20 mouse cellular contexts compared by ENCODE assay signal in the genomic region with DNA sequence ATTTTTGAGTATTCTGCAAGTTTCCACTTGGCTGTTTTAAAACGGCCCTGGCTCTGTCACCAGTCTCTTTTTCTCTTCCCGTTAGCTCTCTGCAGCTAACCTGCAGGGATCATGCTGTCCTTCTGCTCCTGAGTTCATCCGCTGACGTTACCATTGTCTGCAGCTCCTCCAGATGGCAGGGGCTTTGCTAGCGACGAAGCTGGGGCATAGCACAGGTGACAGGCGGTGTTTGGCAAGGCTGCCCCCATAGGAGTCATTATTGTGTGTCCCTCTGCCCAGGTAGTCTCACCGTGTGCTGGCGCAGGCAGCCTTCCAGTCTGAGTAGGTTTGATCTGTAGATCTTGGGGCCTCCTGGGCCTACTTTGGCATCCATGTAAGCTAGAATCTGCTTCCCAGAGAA.
DNase-seq lines count a peak whose midpoint lies in the region; ATAC-seq lines count a peak whose summit lies in the region.
"Had no signal": no experiment of that assay in that cellular context is flagged by ENCODE, and none has a peak within 500 bp of the region (broad histone marks: within the 10 kb centered on the region; RNA-seq: fewer than 3 reads in every experiment).

No protein-coding gene starts in this region.

- H3K27ac ChIP-seq in hindbrain, embryonic 16.5 days (ENCODE audit: low read depth, low read length), result peak overlapping the region; percentile 19; the same call in 1 of the 2 replicates
- H3K27ac ChIP-seq in hindbrain, embryonic 11.5 days (ENCODE audit: low read depth, low read length), result no peak overlapping the region
- H3K27ac ChIP-seq: embryonic facial prominence, embryonic 13.5 days; forebrain, embryonic 12.5 days; hindbrain, postnatal 0 days; kidney, embryonic 15.5 days; midbrain, embryonic 12.5 days had no signal

- ATAC-seq in hindbrain, embryonic 16.5 days, result peak; percentile 38; the same call in 1 of the 2 replicates
- ATAC-seq in hindbrain, embryonic 11.5 days (ENCODE audit: low FRiP score), result no peak
- ATAC-seq: activated CD4-positive, CD25-positive, alpha-beta regulatory T cell, adult 4 months; hindbrain, postnatal 0 days; intestine, postnatal 0 days had no signal

- intact Hi-C loops in gastrocnemius, postnatal 14 days (cut with DNase I; ENCODE audit: low total_unique reads), result no loop called here

- H3K36me3 ChIP-seq in hindbrain, embryonic 16.5 days (ENCODE audit: control insufficient read depth, insufficient read depth, low read length), result no peaks in the 10 kb centered on the region
- H3K36me3 ChIP-seq in hindbrain, embryonic 11.5 days (ENCODE audit: control insufficient read depth, insufficient read depth, low read length), result no peaks in the 10 kb centered on the region
- H3K36me3 ChIP-seq: forebrain, embryonic 12.5 days; kidney, embryonic 15.5 days; midbrain, embryonic 12.5 days had no signal

- no peak for DNase-seq in hindbrain, embryonic 11.5 days (ENCODE audit: low spot score)
- peak; percentile 84 for DNase-seq in brain, adult 2 months (ENCODE audit: low read depth, low spot score)
- peak; percentile 53 for DNase-seq in cerebellum, adult 9-10 months
- DNase-seq in kidney, postnatal 36 days, result no peak
- no peak for DNase-seq in gastrocnemius, postnatal 14 days
- DNase-seq in layer of hippocampus, adult 9-11 months, result no peak
- DNase-seq: adrenal gland, postnatal 10 days; embryo, embryonic 11 days; gastrocnemius, postnatal 36 days; heart, postnatal 36 days had no signal

- H3K4me1 ChIP-seq in hindbrain, embryonic 16.5 days (ENCODE audit: control insufficient read depth, insufficient read depth, low read depth, low read length), result no peaks in the 10 kb centered on the region
- H3K4me1 ChIP-seq in hindbrain, embryonic 11.5 days (replicated peaks; ENCODE audit: control insufficient read depth, insufficient read depth, low read length), result no peaks in the 10 kb centered on the region
- H3K4me1 ChIP-seq: forebrain, embryonic 12.5 days; midbrain, embryonic 12.5 days had no signal

- H3K4me3 ChIP-seq in hindbrain, embryonic 16.5 days (ENCODE audit: low read length), result no peak overlapping the region
- H3K4me3 ChIP-seq in hindbrain, embryonic 11.5 days (ENCODE audit: low read depth, low read length), result no peak overlapping the region
- H3K4me3 ChIP-seq: embryonic facial prominence, embryonic 13.5 days; erythroblast, embryonic 14.5 days; forebrain, embryonic 12.5 days; kidney, embryonic 15.5 days; midbrain, embryonic 12.5 days had no signal

- H3K27me3 ChIP-seq in hindbrain, embryonic 16.5 days (replicated peaks; ENCODE audit: control insufficient read depth, insufficient read depth, low read length), result no peaks in the 10 kb centered on the region
- H3K27me3 ChIP-seq in hindbrain, embryonic 11.5 days (ENCODE audit: control insufficient read depth, insufficient read depth, low read length), result no peaks in the 10 kb centered on the region
- H3K27me3 ChIP-seq: embryonic facial prominence, embryonic 13.5 days; forebrain, embryonic 12.5 days; kidney, embryonic 15.5 days had no signal

- no peaks in the 10 kb centered on the region for H3K9me3 ChIP-seq in hindbrain, embryonic 16.5 days (ENCODE audit: control insufficient read depth, low read length)
- H3K9me3 ChIP-seq in hindbrain, embryonic 11.5 days (ENCODE audit: control insufficient read depth, low read length), result no peaks in the 10 kb centered on the region
- H3K9me3 ChIP-seq: embryonic facial prominence, embryonic 13.5 days; G1E; kidney, embryonic 15.5 days; midbrain, embryonic 12.5 days had no signal

- H3K9ac ChIP-seq in hindbrain, embryonic 16.5 days (ENCODE audit: low read depth, low read length), result no peak overlapping the region
- no peak overlapping the region for H3K9ac ChIP-seq in hindbrain, embryonic 11.5 days (ENCODE audit: low read depth, low read length)
- H3K9ac ChIP-seq: embryonic facial prominence, embryonic 13.5 days; forebrain, embryonic 12.5 days; kidney, embryonic 15.5 days; midbrain, embryonic 12.5 days had no signal

- 72% methylated on average over 9 of the region's 9 CpGs for WGBS in hindbrain, embryonic 16.5 days
- WGBS in hindbrain, embryonic 11.5 days, result 84% methylated on average over 9 of the region's 9 CpGs

- H3K4me2 ChIP-seq in hindbrain, embryonic 16.5 days (ENCODE audit: low read length), result no peak overlapping the region
- H3K4me2 ChIP-seq in hindbrain, embryonic 11.5 days (replicated peaks; ENCODE audit: low read depth, low read length), result no peak overlapping the region
- H3K4me2 ChIP-seq: embryonic facial prominence, embryonic 13.5 days; forebrain, embryonic 12.5 days; kidney, embryonic 15.5 days; midbrain, embryonic 12.5 days had no signal

Comparison
In these comparisons a context has a peak if more than half of its experiments do, and no peak if none do; other contexts are left out.
1. DNase-seq: peak in brain, adult 2 months (single experiment) and cerebellum, adult 9-10 months (single experiment); none in hindbrain, embryonic 11.5 days (single experiment), kidney, postnatal 36 days (0 of 2), gastrocnemius, postnatal 14 days (single experiment) and layer of hippocampus, adult 9-11 months (single experiment).